In the genomic region with DNA sequence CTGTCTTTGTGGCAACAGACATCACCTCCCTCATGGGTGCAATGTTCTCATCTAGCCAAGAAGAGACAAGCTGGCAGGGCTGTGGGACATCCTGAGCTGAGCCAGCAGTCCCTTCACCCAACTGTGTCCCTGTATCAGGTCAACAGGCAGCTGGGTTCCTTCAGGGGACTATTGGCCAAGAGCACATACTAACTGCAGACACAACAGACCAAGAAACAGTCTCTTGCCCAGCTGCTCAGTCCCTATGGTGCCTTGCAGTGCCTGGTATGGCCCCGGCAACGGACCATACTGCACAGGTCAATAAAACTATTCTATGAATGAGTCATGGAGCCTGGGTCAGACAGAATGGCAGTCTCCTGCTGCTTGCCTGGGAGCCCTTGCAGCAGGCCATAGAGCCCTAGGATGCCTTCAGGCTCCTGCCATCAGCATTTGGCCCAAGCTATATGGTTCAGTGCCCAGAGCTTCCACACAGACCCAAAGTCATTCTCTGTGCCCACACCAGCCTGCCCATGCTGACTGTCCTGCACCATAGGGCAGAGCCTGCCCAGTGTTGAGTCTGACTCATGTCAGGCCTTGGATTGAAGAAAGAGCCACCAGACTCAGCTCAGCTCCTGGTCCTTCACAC, we compare ENCODE assay signal across 17 mouse cellular contexts. TPM values are rescaled to one million over a fixed set of nuclear protein-coding genes. Genes with fewer than 3 reads are reported as not detected.
A peak's percentile ranks its signal among the peaks of the same experiment; 100 is the strongest.
DNase-seq lines count a peak whose midpoint lies in the region; ATAC-seq and TF ChIP-seq lines count a peak whose summit lies in the region.
"Had no signal": no experiment of that assay in that cellular context is flagged by ENCODE, and none has a peak within 500 bp of the region (broad histone marks: within the 10 kb centered on the region; RNA-seq: fewer than 3 reads in every experiment).

No protein-coding gene starts in this region.

- H3K4me3 ChIP-seq in lung, embryonic 16.5 days (ENCODE audit: low read length) = no peak overlapping the region
- H3K4me3 ChIP-seq in lung, adult 2 months (replicated peaks; ENCODE audit: extremely low read depth, low read depth, low read length) = no peak overlapping the region
- no peak overlapping the region for H3K4me3 ChIP-seq in embryonic facial prominence, embryonic 10.5 days
- H3K4me3 ChIP-seq: embryonic facial prominence, embryonic 12.5 days; gastrocnemius, adult 2 months; heart, embryonic 15.5 days; limb, embryonic 13.5 days; midbrain, embryonic 13.5 days; myocyte; neural tube, embryonic 15.5 days had no signal

- H3K27me3 ChIP-seq in lung, embryonic 16.5 days (ENCODE audit: control insufficient read depth, insufficient read depth, low read depth, low read length) = no peaks in the 10 kb centered on the region
- H3K27me3 ChIP-seq in embryonic facial prominence, embryonic 10.5 days (replicated peaks; ENCODE audit: low read depth, poor library complexity, severe bottlenecking) = 0 out of 2 replicates have a peak, but pooled peaks cover 3% of the 10 kb centered on the region
- H3K27me3 ChIP-seq: embryonic facial prominence, embryonic 12.5 days; heart, embryonic 15.5 days; midbrain, embryonic 13.5 days; neural tube, embryonic 15.5 days had no signal

- TF ChIP-seq POLR2A in lung, adult 2 months (IDR thresholded peaks at IDR 0.05; ENCODE audit: borderline replicate concordance, extremely low read depth, low read depth, low read length) = no peak

- H3K27ac ChIP-seq in lung, embryonic 16.5 days (ENCODE audit: low read length) = no peak overlapping the region
- H3K27ac ChIP-seq in embryonic facial prominence, embryonic 10.5 days (replicated peaks) = no peak overlapping the region
- H3K27ac ChIP-seq: embryonic facial prominence, embryonic 12.5 days; gastrocnemius, adult 2 months; heart, embryonic 15.5 days; limb, embryonic 13.5 days; liver, embryonic 14.5 days; midbrain, embryonic 13.5 days; neural tube, embryonic 15.5 days had no signal

- H3K9ac ChIP-seq in lung, embryonic 16.5 days (ENCODE audit: low read length) = no peak overlapping the region
- H3K9ac ChIP-seq: embryonic facial prominence, embryonic 12.5 days; heart, embryonic 15.5 days; limb, embryonic 13.5 days; liver, embryonic 14.5 days; midbrain, embryonic 13.5 days; neural tube, embryonic 15.5 days had no signal

- WGBS in lung, embryonic 16.5 days = 89% methylated on average over 2 of the region's 2 CpGs
- 90% methylated on average over 2 of the region's 2 CpGs for WGBS in lung, adult 2 months
- 91% methylated on average over 2 of the region's 2 CpGs for WGBS in embryonic facial prominence, embryonic 10.5 days

- DNase-seq in cerebellum, adult 11 months = peak; percentile 30
- no peak for DNase-seq in cerebellum, adult 8-10 months
- DNase-seq in lung, adult 2 months = no peak
- peak; percentile 37 to 52 for DNase-seq in cerebellum, postnatal 14 days
- DNase-seq in urinary bladder, postnatal 14 days (ENCODE audit: low spot score) = no peak
- DNase-seq in embryonic facial prominence, embryonic 10.5 days (ENCODE audit: low spot score) = no peak
- DNase-seq: gastrocnemius, adult 2 months; right cerebral cortex, postnatal 25 days had no signal

- no peak overlapping the region for H3K4me2 ChIP-seq in lung, embryonic 16.5 days (ENCODE audit: low read depth, low read length)
- H3K4me2 ChIP-seq: embryonic facial prominence, embryonic 12.5 days; heart, embryonic 15.5 days; limb, embryonic 13.5 days; midbrain, embryonic 13.5 days; neural tube, embryonic 15.5 days had no signal

- no peaks in the 10 kb centered on the region for H3K9me3 ChIP-seq in lung, embryonic 16.5 days (ENCODE audit: control insufficient read depth, low read length)
- no peaks in the 10 kb centered on the region for H3K9me3 ChIP-seq in embryonic facial prominence, embryonic 10.5 days
- H3K9me3 ChIP-seq: embryonic facial prominence, embryonic 12.5 days; heart, embryonic 15.5 days; limb, embryonic 13.5 days; midbrain, embryonic 13.5 days; neural tube, embryonic 15.5 days had no signal

- H3K4me1 ChIP-seq in lung, embryonic 16.5 days (replicated peaks; ENCODE audit: control insufficient read depth, insufficient read depth, low read length) = peaks cover 4% of the 10 kb centered on the region
- H3K4me1 ChIP-seq in lung, adult 2 months (ENCODE audit: control insufficient read depth, insufficient read depth, low read length) = no peaks in the 10 kb centered on the region
- peaks cover 19% of the 10 kb centered on the region for H3K4me1 ChIP-seq in embryonic facial prominence, embryonic 10.5 days
- H3K4me1 ChIP-seq: embryonic facial prominence, embryonic 12.5 days had no signal

- ATAC-seq in lung, embryonic 16.5 days (ENCODE audit: low read depth) = 0 out of 2 replicates have a peak, but pooled peaks have one; percentile 17
- ATAC-seq: forebrain, embryonic 16.5 days; midbrain, embryonic 13.5 days had no signal

- H3K36me3 ChIP-seq in lung, embryonic 16.5 days (ENCODE audit: control insufficient read depth, insufficient read depth, low read length) = no peaks in the 10 kb centered on the region; the same call in 1 of the 2 replicates
- no peaks in the 10 kb centered on the region for H3K36me3 ChIP-seq in embryonic facial prominence, embryonic 10.5 days (replicated peaks)
- H3K36me3 ChIP-seq: embryonic facial prominence, embryonic 12.5 days; heart, embryonic 15.5 days; limb, embryonic 13.5 days; midbrain, embryonic 13.5 days; neural tube, embryonic 15.5 days had no signal

- TF ChIP-seq CTCF in lung, adult 2 months (IDR thresholded peaks at IDR 0.05; ENCODE audit: insufficient read depth, low read length) = no peak

RNA-seq across cellular contexts. Expression of a gene that starts 18.5 kb away (rescaled TPM):
- 24.3 and 32.0 TPM in 2 replicates for polyA plus RNA-seq in lung, embryonic 16.5 days (2015; fragmentation: Nextera tagmentation; extraction: Ambion mirVana)
- polyA plus RNA-seq in lung, adult 2 months (2012; rRNA removed) = 15.4 and 16.7 TPM in 2 replicates
- polyA plus RNA-seq in embryonic facial prominence, embryonic 10.5 days (2016; fragmentation: Nextera tagmentation; extraction: Ambion mirVana) = 1.5 and 2.9 TPM in 2 replicates

Comparison
In these comparisons a context has a peak if more than half of its experiments do, and no peak if none do; other contexts are left out.
1. DNase-seq: peak in cerebellum, adult 11 months (single experiment) and cerebellum, postnatal 14 days (2 of 2); none in cerebellum, adult 8-10 months (single experiment), lung, adult 2 months (single experiment), urinary bladder, postnatal 14 days (single experiment) and embryonic facial prominence, embryonic 10.5 days (single experiment).